Mouse (Mus musculus) midbrain, embryonic 12.5 days (tissue): ENCODE data around the gene Ttc39b. TPM values are rescaled to one million over a fixed set of nuclear protein-coding genes. Genes with fewer than 3 reads are reported as not detected.

Source experiments
- ATAC-seq: fragments of 200-750 bp; cut with Nextera tagmentation; 2 replicates; pipeline ENCODE4 v1.8.0; 2017; ENCODE audit warnings: low read depth, moderate TSS enrichment, moderate library complexity; ENCODE audit not compliant: low FRiP score
- H3K27ac ChIP-seq: fragments of 300-500 bp; sonication (generic); replicated peaks from 2 replicates; pipeline ENCODE4 v1.5.1; 2016; ENCODE audit warnings: mild to moderate bottlenecking
- H3K27me3 ChIP-seq: fragments of 300-500 bp; sonication (generic); 2 replicates; pipeline ENCODE4 v1.6.1; 2016; ENCODE audit warnings: mild to moderate bottlenecking
- H3K36me3 ChIP-seq: fragments of 300-500 bp; sonication (generic); 2 replicates; pipeline ENCODE4 v1.6.1; 2016
- H3K4me1 ChIP-seq: fragments of 300-500 bp; sonication (generic); 2 replicates; pipeline ENCODE4 v1.6.1; 2016
- H3K4me2 ChIP-seq: fragments of 300-500 bp; sonication (generic); replicated peaks from 2 replicates; pipeline ENCODE4 v1.6.1; 2016; ENCODE audit warnings: mild to moderate bottlenecking, moderate library complexity
- H3K4me3 ChIP-seq: fragments of 300-500 bp; sonication (generic); 2 replicates; pipeline ENCODE4 v1.5.1; 2016; ENCODE audit warnings: mild to moderate bottlenecking
- H3K9ac ChIP-seq: fragments of 300-500 bp; sonication (generic); replicated peaks from 2 replicates; pipeline ENCODE4 v1.6.1; 2016; ENCODE audit warnings: mild to moderate bottlenecking, moderate library complexity
- H3K9me3 ChIP-seq: fragments of 300-500 bp; sonication (generic); 2 replicates; pipeline ENCODE4 v1.6.1; 2016; ENCODE audit warnings: mild to moderate bottlenecking
- WGBS: fragments of 180-500 bp; shearing (Covaris S2); methylation state at CpG from one replicate; pipeline ENCODE4 v1.1.7; 2016; 5-methylcytosine and 5-hydroxymethylcytosine counted together
- polyA plus RNA-seq: library from polyadenylated mRNA; unstranded; fragments of >200 nt; fragmentation: Nextera tagmentation; extraction: Ambion mirVana; gene quantifications from 2 replicates; pipeline ENCODE4 v1.2.1, GENCODE M21; 2016

Gene Ttc39b
- polyA plus RNA-seq, 1 experiment from 2014 or later, result 3.3 TPM

DNA sequence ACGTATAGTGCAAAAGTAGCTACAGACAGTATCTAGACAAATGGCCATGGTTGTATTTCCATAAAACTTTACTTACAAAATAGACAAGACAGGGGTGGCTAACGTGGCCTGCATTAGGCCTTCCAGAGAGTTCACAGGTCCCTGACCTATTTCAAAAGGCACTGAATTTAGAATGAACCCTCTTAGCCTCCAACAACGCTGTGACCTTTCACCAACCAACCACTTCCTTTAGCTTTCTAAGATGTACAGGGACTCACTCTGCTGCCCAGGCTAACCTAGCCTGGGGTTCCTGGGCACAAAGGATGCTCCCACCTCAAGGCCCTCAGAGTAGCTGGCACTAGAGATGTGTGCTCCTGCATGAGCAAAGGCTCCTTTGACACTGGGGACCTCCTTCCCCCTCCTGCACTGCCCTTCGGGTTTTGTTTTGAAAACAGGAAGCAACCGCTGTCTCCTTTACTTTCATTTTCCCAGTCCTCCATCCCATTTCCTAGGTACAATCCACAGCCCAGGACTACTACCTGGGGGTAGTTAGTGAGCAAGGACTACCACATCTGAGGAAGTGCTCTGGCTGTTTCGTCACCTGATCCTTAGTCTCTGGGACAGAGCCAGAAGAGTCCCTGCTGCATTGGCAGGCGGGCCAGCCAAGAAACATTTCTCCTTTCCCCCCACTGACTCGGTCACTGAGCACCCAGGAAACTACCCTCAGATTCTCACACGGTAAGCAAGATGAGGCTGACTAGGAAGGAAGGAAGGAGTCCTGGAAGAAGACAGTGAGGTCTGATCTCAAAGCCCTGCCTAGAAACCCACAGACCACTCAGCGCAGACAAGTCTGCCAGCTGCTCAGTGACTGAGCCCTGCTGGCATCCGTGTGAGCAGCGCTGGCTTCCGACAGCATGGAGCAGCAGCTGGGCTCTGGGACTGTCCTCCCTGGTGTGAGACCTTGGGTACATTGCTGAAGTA lies 8.9 kb downstream of the Ttc39b start:
- Histone ChIP-seq H3K4me2 (no peak overlapping the region), H3K36me3 (no peaks in the 10 kb centered on the region), H3K9me3 (no peaks in the 10 kb centered on the region), H3K9ac (no peak overlapping the region; the same call in 1 of the 2 replicates), H3K4me3 (no peak overlapping the region), H3K27me3 (no peaks in the 10 kb centered on the region), H3K27ac (no peak overlapping the region), H3K4me1 (no peaks in the 10 kb centered on the region)
- WGBS, result 56% methylated on average over 13 of the region's 13 CpGs
- ATAC-seq, result peak; percentile 47; the same call in 1 of the 2 replicates

DNA sequence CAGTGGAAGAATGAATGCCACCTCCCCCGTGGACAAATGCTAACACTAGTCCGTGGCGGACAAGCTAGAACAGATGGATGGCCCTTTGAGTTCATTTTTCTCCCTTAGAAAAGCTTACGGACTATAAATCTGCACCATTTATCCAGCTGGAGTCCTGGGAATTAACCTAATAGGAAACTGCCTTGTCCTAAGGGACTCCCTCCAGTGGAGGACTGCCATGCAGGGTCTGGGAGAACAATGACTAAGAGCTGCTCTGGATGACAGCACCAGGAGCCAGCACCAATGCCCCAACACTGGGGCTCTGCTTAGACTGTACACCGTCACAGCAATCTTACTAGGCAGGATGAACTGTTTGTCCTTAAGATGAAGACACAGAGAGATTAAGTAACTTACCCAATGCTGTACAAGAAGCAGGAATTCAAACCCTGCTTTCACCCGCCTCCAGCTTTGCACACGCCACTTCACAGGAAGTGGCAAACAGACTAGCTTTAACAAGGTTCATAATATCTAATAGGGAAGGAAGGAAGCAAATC lies 9.7 kb downstream of the Ttc39b start:
- Histone ChIP-seq H3K4me3 (no peak overlapping the region), H3K9me3 (no peaks in the 10 kb centered on the region), H3K4me2 (no peak overlapping the region), H3K4me1 (no peaks in the 10 kb centered on the region), H3K36me3 (no peaks in the 10 kb centered on the region), H3K27me3 (no peaks in the 10 kb centered on the region), H3K27ac (no peak overlapping the region), H3K9ac (no peak overlapping the region)
- ATAC-seq, result no peak
- 83% methylated on average over 7 of the region's 7 CpGs for WGBS

GRCm38 (mm10) chr4:83312336-83312735 lies 11.7 kb downstream of the Ttc39b start:
- WGBS, result 71% methylated on average over 4 of the region's 4 CpGs
- no peaks in the 10 kb centered on the region for H3K36me3 ChIP-seq
- no peak overlapping the region for H3K4me3 ChIP-seq
- H3K4me2 ChIP-seq, result no peak overlapping the region
- H3K9me3 ChIP-seq, result no peaks in the 10 kb centered on the region
- H3K27me3 ChIP-seq, result no peaks in the 10 kb centered on the region
- no peaks in the 10 kb centered on the region for H3K4me1 ChIP-seq
- ATAC-seq, result no peak
- no peak overlapping the region for H3K27ac ChIP-seq
- H3K9ac ChIP-seq, result no peak overlapping the region

DNA sequence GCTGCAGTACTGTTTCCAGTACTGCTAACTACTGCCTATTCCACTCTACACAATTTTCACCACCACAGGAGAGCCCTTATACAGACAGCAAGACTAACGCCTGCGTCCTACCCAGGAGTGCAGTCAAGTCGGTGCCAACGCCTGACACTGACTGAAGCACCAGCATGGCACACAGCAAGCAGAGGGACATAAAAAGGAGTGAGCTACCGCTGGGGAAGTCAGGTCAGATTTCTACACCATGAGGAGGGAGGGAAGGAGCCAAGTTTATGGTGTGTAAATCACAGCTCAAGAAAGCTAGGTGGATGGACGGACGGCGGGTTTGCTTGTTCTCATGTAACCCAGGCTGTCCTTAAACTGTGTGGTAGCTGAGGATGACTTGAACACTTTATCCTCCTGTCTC lies 12.6 kb downstream of the Ttc39b start:
- Histone ChIP-seq H3K9ac (no peak overlapping the region), H3K9me3 (no peaks in the 10 kb centered on the region), H3K27ac (no peak overlapping the region), H3K4me1 (no peaks in the 10 kb centered on the region; the same call in 1 of the 2 replicates), H3K36me3 (no peaks in the 10 kb centered on the region), H3K4me3 (no peak overlapping the region), H3K4me2 (no peak overlapping the region), H3K27me3 (no peaks in the 10 kb centered on the region)
- WGBS, result 89% methylated on average over 8 of the region's 8 CpGs
- ATAC-seq, result no peak

DNA sequence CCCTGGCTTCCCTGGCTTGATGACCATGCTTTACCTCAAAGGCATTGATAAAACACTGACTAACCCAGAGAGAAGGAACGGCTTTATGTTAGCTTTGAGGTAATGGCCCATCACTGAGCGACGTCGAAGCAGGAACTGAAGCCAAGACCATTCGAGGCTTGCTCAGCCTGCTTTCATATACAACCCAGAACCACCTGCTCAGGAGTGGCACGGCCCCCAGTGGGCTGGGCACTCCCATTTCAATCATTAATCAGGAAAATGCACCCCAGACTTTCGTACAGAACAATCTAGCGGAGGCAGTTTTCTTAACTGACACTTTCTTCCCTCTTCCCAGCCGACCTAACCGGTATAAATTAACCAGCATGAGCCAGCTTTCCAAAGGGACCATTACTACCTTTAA lies 13.1 kb downstream of the Ttc39b start:
- Histone ChIP-seq H3K27ac (no peak overlapping the region), H3K9ac (no peak overlapping the region), H3K9me3 (no peaks in the 10 kb centered on the region), H3K27me3 (no peaks in the 10 kb centered on the region), H3K4me2 (no peak overlapping the region), H3K4me3 (no peak overlapping the region), H3K36me3 (no peaks in the 10 kb centered on the region), H3K4me1 (peaks cover 4% of the 10 kb centered on the region; the same call in 1 of the 2 replicates)
- 88% methylated on average over 10 of the region's 10 CpGs for WGBS
- ATAC-seq, result no peak

GRCm38 (mm10) chr4:83308914-83309313 lies 15.1 kb downstream of the Ttc39b start:
- no peak overlapping the region for H3K27ac ChIP-seq
- peaks cover 6% of the 10 kb centered on the region; the same call in 1 of the 2 replicates for H3K4me1 ChIP-seq
- ATAC-seq, result no peak
- no peak overlapping the region for H3K9ac ChIP-seq
- no peaks in the 10 kb centered on the region for H3K9me3 ChIP-seq
- no peak overlapping the region for H3K4me3 ChIP-seq
- no peaks in the 10 kb centered on the region for H3K27me3 ChIP-seq
- no peak overlapping the region for H3K4me2 ChIP-seq
- H3K36me3 ChIP-seq, result no peaks in the 10 kb centered on the region
- 82% methylated on average over 3 of the region's 3 CpGs for WGBS

GRCm38 (mm10) chr4:83307686-83308469 lies 16.2 kb downstream of the Ttc39b start:
- Histone ChIP-seq H3K27me3 (no peaks in the 10 kb centered on the region), H3K9ac (no peak overlapping the region), H3K4me1 (peaks cover 6% of the 10 kb centered on the region; the same call in 1 of the 2 replicates), H3K27ac (no peak overlapping the region), H3K4me3 (no peak overlapping the region), H3K4me2 (no peak overlapping the region), H3K36me3 (no peaks in the 10 kb centered on the region), H3K9me3 (no peaks in the 10 kb centered on the region)
- ATAC-seq, result no peak
- 79% methylated on average over 12 of the region's 12 CpGs for WGBS

- Histone ChIP-seq H3K4me2 (no peak overlapping the region), H3K27me3 (no peaks in the 10 kb centered on the region), H3K36me3 (no peaks in the 10 kb centered on the region), H3K4me3 (no peak overlapping the region), H3K9me3 (no peaks in the 10 kb centered on the region), H3K9ac (no peak overlapping the region), H3K27ac (no peak overlapping the region), H3K4me1 (peaks cover 6% of the 10 kb centered on the region; the same call in 1 of the 2 replicates)
- no peak for ATAC-seq
- 92% methylated on average over 7 of the region's 7 CpGs for WGBS
These were observed 17.2 kb downstream of the Ttc39b start for GRCm38 (mm10) chr4:83306879-83307278.

- 80% methylated on average over 2 of the region's 2 CpGs for WGBS
These were observed 19.0 kb downstream of the Ttc39b start for GRCm38 (mm10) chr4:83305099-83305498.

DNA sequence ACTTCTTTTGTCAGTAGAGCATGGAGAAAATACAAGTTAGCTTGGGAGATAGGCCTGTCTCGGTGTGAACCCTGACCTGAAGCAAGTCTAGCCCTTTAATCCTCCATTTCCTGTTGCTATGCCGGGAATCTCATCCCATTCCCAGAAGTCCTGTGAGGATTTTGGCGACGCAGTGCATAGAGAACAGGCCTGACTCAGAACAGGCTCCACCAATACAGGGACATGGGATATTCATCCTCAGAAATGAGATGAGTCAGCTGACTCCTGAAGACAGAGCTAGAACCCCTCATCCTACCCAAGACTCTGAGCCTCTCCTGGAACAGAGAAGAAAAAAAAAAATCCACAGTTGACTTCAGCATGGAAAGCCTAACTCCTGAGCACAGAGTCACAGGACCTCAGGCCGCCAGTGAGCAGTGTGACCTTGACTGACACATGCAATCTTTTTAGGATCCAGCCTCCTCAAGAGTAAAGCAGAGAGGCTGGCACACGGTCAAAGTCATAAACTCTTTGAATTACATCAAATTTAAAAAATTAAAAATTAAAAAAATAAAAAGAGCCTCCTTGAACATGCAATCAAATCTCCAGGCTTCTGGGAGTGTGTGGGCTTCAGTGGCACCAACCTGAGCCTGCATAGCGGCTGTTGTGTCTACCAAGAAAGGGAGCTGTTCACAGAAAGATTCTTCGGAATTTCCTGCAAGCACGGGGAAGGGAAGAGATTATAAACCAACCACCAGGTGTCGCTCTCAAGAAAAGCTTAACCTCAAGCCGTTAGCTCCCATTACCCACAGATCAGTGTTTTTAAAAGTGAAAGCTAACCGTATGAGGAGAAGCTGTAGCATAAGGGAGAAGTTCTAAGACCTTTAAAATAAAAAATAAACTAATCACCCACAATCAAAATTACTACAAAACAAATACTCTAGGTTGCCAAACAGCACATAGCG lies 20.9 kb downstream of the Ttc39b start:
- no peaks in the 10 kb centered on the region for H3K27me3 ChIP-seq
- ATAC-seq, result no peak; the same call in 1 of the 2 replicates

More at GRCm38 (mm10) chr4:83305099-83305498, 19.0 kb downstream of the Ttc39b start:
- no peak for ATAC-seq
- peaks cover 6% of the 10 kb centered on the region; the same call in 1 of the 2 replicates for H3K4me1 ChIP-seq
- no peak overlapping the region for H3K4me3 ChIP-seq
- H3K4me2 ChIP-seq, result no peak overlapping the region
- H3K9ac ChIP-seq, result no peak overlapping the region
- H3K27ac ChIP-seq, result no peak overlapping the region
- no peaks in the 10 kb centered on the region for H3K9me3 ChIP-seq
- no peaks in the 10 kb centered on the region for H3K27me3 ChIP-seq
- no peaks in the 10 kb centered on the region for H3K36me3 ChIP-seq

More for the DNA sequence above, 20.9 kb downstream of the Ttc39b start:
- H3K9ac ChIP-seq, result no peak overlapping the region
- H3K4me1 ChIP-seq, result peaks cover 6% of the 10 kb centered on the region; the same call in 1 of the 2 replicates
- no peak overlapping the region for H3K27ac ChIP-seq
- H3K4me3 ChIP-seq, result no peak overlapping the region
- H3K9me3 ChIP-seq, result no peaks in the 10 kb centered on the region
- no peak overlapping the region for H3K4me2 ChIP-seq
- 41% methylated on average over 13 of the region's 13 CpGs for WGBS
- no peaks in the 10 kb centered on the region for H3K36me3 ChIP-seq
